Comparison of ENCODE assay signal across 9 mouse cellular contexts in genomic region chr7:73036801-73037555, GRCm38 (mm10).
DNase-seq lines count a peak whose midpoint lies in the region; ATAC-seq lines count a peak whose summit lies in the region.
"Had no signal": no experiment of that assay in that cellular context is flagged by ENCODE, and none has a peak within 500 bp of the region (broad histone marks: within the 10 kb centered on the region; RNA-seq: fewer than 3 reads in every experiment).

No protein-coding gene starts in this region.

- no peak overlapping the region for H3K4me3 ChIP-seq in hindbrain, embryonic 15.5 days
- no peak overlapping the region for H3K4me3 ChIP-seq in hindbrain, embryonic 12.5 days
- H3K4me3 ChIP-seq in forebrain, embryonic 16.5 days (replicated peaks; ENCODE audit: low read length), result no peak overlapping the region
- H3K4me3 ChIP-seq in heart, embryonic 15.5 days, result no peak overlapping the region
- H3K4me3 ChIP-seq: midbrain, embryonic 12.5 days had no signal

- peaks cover 14% of the 10 kb centered on the region; the same call in 1 of the 2 replicates for H3K4me1 ChIP-seq in hindbrain, embryonic 15.5 days (replicated peaks)
- peaks cover 8% of the 10 kb centered on the region for H3K4me1 ChIP-seq in hindbrain, embryonic 12.5 days
- H3K4me1 ChIP-seq in forebrain, embryonic 16.5 days (replicated peaks; ENCODE audit: control insufficient read depth, insufficient read depth, low read length), result peaks cover 14% of the 10 kb centered on the region
- peaks cover 9% of the 10 kb centered on the region for H3K4me1 ChIP-seq in heart, embryonic 15.5 days (replicated peaks)

- H3K36me3 ChIP-seq in hindbrain, embryonic 15.5 days, result no peaks in the 10 kb centered on the region
- no peaks in the 10 kb centered on the region for H3K36me3 ChIP-seq in hindbrain, embryonic 12.5 days
- H3K36me3 ChIP-seq in forebrain, embryonic 16.5 days (ENCODE audit: control insufficient read depth, insufficient read depth), result no peaks in the 10 kb centered on the region
- H3K36me3 ChIP-seq in heart, embryonic 15.5 days, result no peaks in the 10 kb centered on the region
- H3K36me3 ChIP-seq: midbrain, embryonic 12.5 days had no signal

- H3K27ac ChIP-seq in hindbrain, embryonic 15.5 days (replicated peaks), result 0 out of 2 replicates have a peak overlapping the region, but pooled peaks have one; percentile 17
- no peak overlapping the region for H3K27ac ChIP-seq in hindbrain, embryonic 12.5 days
- no peak overlapping the region for H3K27ac ChIP-seq in forebrain, embryonic 16.5 days (ENCODE audit: low read length)
- H3K27ac ChIP-seq in heart, embryonic 15.5 days, result peak overlapping the region; percentile 32
- H3K27ac ChIP-seq: midbrain, embryonic 12.5 days had no signal

- H3K27me3 ChIP-seq in hindbrain, embryonic 15.5 days, result no peaks in the 10 kb centered on the region
- no peaks in the 10 kb centered on the region for H3K27me3 ChIP-seq in hindbrain, embryonic 12.5 days
- no peaks in the 10 kb centered on the region for H3K27me3 ChIP-seq in forebrain, embryonic 16.5 days (replicated peaks; ENCODE audit: control insufficient read depth, insufficient read depth, low read length)
- H3K27me3 ChIP-seq in heart, embryonic 15.5 days, result no peaks in the 10 kb centered on the region
- H3K27me3 ChIP-seq: midbrain, embryonic 12.5 days had no signal

- DNase-seq in layer of hippocampus, adult 18-20 months (ENCODE audit: low spot score in 2 of 2), result peak; percentile 43 to 67
- DNase-seq in lung, postnatal 25 days (ENCODE audit: low spot score), result peak; percentile 74
- DNase-seq in c-Kit-positive CD71-positive TER-119-positive erythroid progenitor cells, embryonic 14.5 days (ENCODE audit: low spot score), result no peak

- H3K9me3 ChIP-seq in hindbrain, embryonic 15.5 days, result no peaks in the 10 kb centered on the region
- no peaks in the 10 kb centered on the region for H3K9me3 ChIP-seq in hindbrain, embryonic 12.5 days (replicated peaks)
- no peaks in the 10 kb centered on the region for H3K9me3 ChIP-seq in forebrain, embryonic 16.5 days (ENCODE audit: control insufficient read depth, low read length)
- no peaks in the 10 kb centered on the region for H3K9me3 ChIP-seq in heart, embryonic 15.5 days (replicated peaks)
- H3K9me3 ChIP-seq: midbrain, embryonic 12.5 days had no signal

- no peak overlapping the region for H3K4me2 ChIP-seq in hindbrain, embryonic 15.5 days
- H3K4me2 ChIP-seq in hindbrain, embryonic 12.5 days (replicated peaks), result no peak overlapping the region
- peak overlapping the region; percentile 6; the same call in 1 of the 2 replicates for H3K4me2 ChIP-seq in forebrain, embryonic 16.5 days (ENCODE audit: low read length)
- H3K4me2 ChIP-seq in heart, embryonic 15.5 days, result peak overlapping the region; percentile 22
- H3K4me2 ChIP-seq: midbrain, embryonic 12.5 days had no signal

- ATAC-seq in hindbrain, embryonic 15.5 days (ENCODE audit: low FRiP score, low read depth), result no peak
- ATAC-seq in hindbrain, embryonic 12.5 days (ENCODE audit: low FRiP score), result no peak
- ATAC-seq in forebrain, embryonic 16.5 days, result 0 out of 2 replicates have a peak, but pooled peaks have one; percentile 48
- peak; percentile 63; the same call in 1 of the 2 replicates for ATAC-seq in heart, embryonic 15.5 days (replicated peaks; ENCODE audit: insufficient number of reproducible peaks, insufficient read depth, low FRiP score, low read depth)
- no peak for ATAC-seq in CD4-positive, CD25-positive, alpha-beta regulatory T cell, adult 4 months

- no peak overlapping the region for H3K9ac ChIP-seq in hindbrain, embryonic 15.5 days
- no peak overlapping the region for H3K9ac ChIP-seq in hindbrain, embryonic 12.5 days
- no peak overlapping the region for H3K9ac ChIP-seq in forebrain, embryonic 16.5 days (replicated peaks; ENCODE audit: low read depth, low read length)
- H3K9ac ChIP-seq in heart, embryonic 15.5 days, result no peak overlapping the region
- H3K9ac ChIP-seq: midbrain, embryonic 12.5 days had no signal

- WGBS in hindbrain, embryonic 15.5 days, result 57% methylated on average over 20 of the region's 20 CpGs
- WGBS in hindbrain, embryonic 12.5 days, result 67% methylated on average over 20 of the region's 20 CpGs
- WGBS in forebrain, embryonic 16.5 days, result 50% methylated on average over 20 of the region's 20 CpGs
- 38% methylated on average over 20 of the region's 20 CpGs for WGBS in heart, embryonic 15.5 days

Comparison
In these comparisons a context has a peak if more than half of its experiments do, and no peak if none do; other contexts are left out.
1. H3K27ac ChIP-seq: peak in hindbrain, embryonic 15.5 days (single experiment) and heart, embryonic 15.5 days (single experiment); none in hindbrain, embryonic 12.5 days (single experiment) and forebrain, embryonic 16.5 days (single experiment).
2. ATAC-seq: peak in forebrain, embryonic 16.5 days (single experiment) and heart, embryonic 15.5 days (single experiment); none in hindbrain, embryonic 15.5 days (single experiment), hindbrain, embryonic 12.5 days (single experiment) and CD4-positive, CD25-positive, alpha-beta regulatory T cell, adult 4 months (single experiment).
3. H3K4me2 ChIP-seq: peak in forebrain, embryonic 16.5 days (single experiment) and heart, embryonic 15.5 days (single experiment); none in hindbrain, embryonic 15.5 days (single experiment) and hindbrain, embryonic 12.5 days (single experiment).